Mouse (Mus musculus) heart, adult 8-10 months (tissue): ENCODE data around the gene Helq. TPM values are rescaled to one million over a fixed set of nuclear protein-coding genes. Genes with fewer than 3 reads are reported as not detected.

Experiments used
- total RNA-seq, 4 experiments: library from RNA; stranded (reverse); gene quantifications; 2 replicates each; pipeline ENCODE4 v1.2.4; 2022

Helq gene
- total RNA-seq, 4 experiments from 2014 or later: 2.7 to 5.2 (median 2.8) TPM

Other genes with a start within 250 kb of the Helq start
- 1 to 10 TPM in 3 of 4 experiments, under 1 TPM in 1; 0.50 to 2.1 (median 1.1) TPM for gene Plac8, start 226.4 kb downstream of the Helq start, total RNA-seq
- gene Coq2, start 123.5 kb downstream of the Helq start, total RNA-seq: 100 to 1,000 TPM; 110 to 120 (median 111) TPM
- 1 to 10 TPM in 3 of 4 experiments, under 1 TPM in 1; 0.98 to 2.6 (median 1.1) TPM for gene Hpse, start 78.9 kb downstream of the Helq start, total RNA-seq
- 100 to 1,000 TPM in 1 of 4 experiments, 10 to 100 TPM in 3; 78.4 to 102 (median 88.9) TPM for gene Mrps18c, start within 50 bp of the Helq start, total RNA-seq
- 10 to 100 TPM in 2 of 4 experiments, 1 to 10 TPM in 2; 9.3 to 12.5 (median 10.1) TPM for gene Abraxas1, start 22.4 kb upstream of the Helq start, total RNA-seq
- gene Gpat3, start 47.1 kb upstream of the Helq start, total RNA-seq: 10 to 100 TPM; 20.5 to 28.0 (median 23.1) TPM